Mouse (Mus musculus) B cell, adult (primary cell): ENCODE results near the gene Gm12845. TPM values are rescaled to one million over a fixed set of nuclear protein-coding genes. Genes with fewer than 3 reads are reported as not detected.

Experiments
- total RNA-seq: library from RNA; stranded (reverse); gene quantifications from 4 replicates; pipeline ENCODE4 v1.2.4, GENCODE M21; 2023; ENCODE audit not compliant: inconsistent age

Gene Gm12845
- total RNA-seq: not detected in 4 replicates

GRCm38 (mm10) chr4:117724112-117724511 lies at the start of gene Gm12845:
Gene Gm12845, plus strand, starts transcription at chr4:117724412.

GRCm38 (mm10) chr4:117681931-117682461 lies 42.2 kb upstream of the Gm12845 start, which contains the start of gene Dmap1:
Gene Dmap1, minus strand, starts transcription at chr4:117682273.

GRCm38 (mm10) chr4:117765416-117765815 lies 41.2 kb downstream of the Gm12845 start, which contains the start of gene Klf17:
Gene Klf17, minus strand, starts transcription at chr4:117765648.

Other genes with a start within 250 kb of the Gm12845 start
- gene Rnf220, start 227.4 kb upstream of the Gm12845 start, total RNA-seq: 163 to 177 TPM (median 173 TPM) in 4 replicates
- gene Eri3, start 174.0 kb upstream of the Gm12845 start, total RNA-seq: 49.4 to 54.1 TPM (median 53.1 TPM) in 4 replicates
- 27.9 to 34.2 TPM (median 30.9 TPM) in 4 replicates for gene Dmap1, start 42.1 kb upstream of the Gm12845 start, total RNA-seq
- not detected in 4 replicates for gene Klf17, start 41.2 kb downstream of the Gm12845 start, total RNA-seq
- gene Slc6a9, start 110.1 kb downstream of the Gm12845 start, total RNA-seq: 0.32 to 0.87 TPM (median 0.43 TPM) in 4 replicates
- gene Ccdc24, start 148.1 kb downstream of the Gm12845 start, total RNA-seq: not detected in 4 replicates
- 0.35 TPM in 1 of 4 replicates, not detected in the others for gene B4galt2, start 159.1 kb downstream of the Gm12845 start, total RNA-seq
- 248 to 285 TPM (median 270 TPM) in 4 replicates for gene Atp6v0b, start 162.9 kb downstream of the Gm12845 start, total RNA-seq
- gene Dph2, start 167.6 kb downstream of the Gm12845 start, total RNA-seq: 13.6 to 19.8 TPM (median 14.2 TPM) in 4 replicates
- 47.6 to 62.3 TPM (median 56.0 TPM) in 4 replicates for gene Ipo13, start 190.6 kb downstream of the Gm12845 start, total RNA-seq
- 0.22 to 0.58 TPM (median 0.32 TPM) in 4 replicates for gene Artn, start 205.4 kb downstream of the Gm12845 start, total RNA-seq